Mouse (Mus musculus) kidney, postnatal 14 days (tissue): ENCODE data around the gene Sema4d.
A peak's percentile ranks its signal among the peaks of the same experiment; 100 is the strongest.

Experiments used
- DNase-seq: peaks from one replicate; pipeline ENCODE4 v3.0.0; 2022; ENCODE audit warnings: mixed read lengths

Sema4d gene

GRCm38 (mm10) chr13:51777048-51777737, 16.4 kb downstream of the Sema4d start:
- peak; percentile 87 for DNase-seq

GRCm38 (mm10) chr13:51776160-51776737, 17.3 kb downstream of the Sema4d start:
- no peak for DNase-seq

GRCm38 (mm10) chr13:51771802-51772206, 21.7 kb downstream of the Sema4d start:
- DNase-seq, result peak; percentile 54

- DNase-seq, result peak; percentile 53
These were observed 22.7 kb downstream of the Sema4d start for GRCm38 (mm10) chr13:51770647-51771427.

- peak; percentile 86 for DNase-seq
These were observed 25.4 kb downstream of the Sema4d start for GRCm38 (mm10) chr13:51767991-51768761.

- no peak for DNase-seq
These were observed 26.0 kb downstream of the Sema4d start for GRCm38 (mm10) chr13:51767513-51767912.

- DNase-seq, result no peak
These were observed 26.8 kb downstream of the Sema4d start for GRCm38 (mm10) chr13:51766756-51767155.

GRCm38 (mm10) chr13:51765369-51765768, 28.2 kb downstream of the Sema4d start:
- DNase-seq, result no peak

DNA sequence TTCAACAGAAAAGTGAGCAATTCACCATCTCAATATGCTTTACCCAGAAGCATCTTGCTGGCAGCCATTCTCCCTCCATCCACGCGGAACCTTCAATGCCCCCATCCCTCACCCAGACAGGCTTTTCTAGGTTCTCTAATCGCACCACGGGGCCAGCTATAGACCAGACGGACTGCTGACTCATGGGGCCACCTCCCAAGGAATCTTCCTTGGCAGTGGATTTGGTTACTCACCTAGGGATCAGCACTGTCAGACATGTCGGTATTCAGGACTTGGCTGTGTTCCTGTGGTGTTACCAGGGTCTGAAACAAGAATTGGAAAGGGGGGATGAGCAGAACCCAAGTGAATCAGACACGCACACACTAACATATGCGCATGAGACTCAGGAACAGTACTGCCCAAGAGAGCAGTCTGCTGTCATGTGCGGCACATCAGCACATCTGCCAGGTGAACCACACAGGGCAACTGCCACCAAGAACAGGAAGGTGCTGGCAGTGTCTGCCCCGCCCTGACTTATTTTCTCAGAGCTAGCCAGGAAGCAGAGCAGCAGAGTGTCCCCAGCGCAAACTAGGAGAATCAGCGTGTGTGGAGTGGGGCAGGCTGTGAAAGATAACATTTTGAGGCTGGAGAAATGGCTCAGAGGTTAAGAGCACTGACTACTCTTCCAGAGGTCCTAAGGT, 30.4 kb downstream of the Sema4d start:
- DNase-seq, result no peak

- no peak for DNase-seq
These were observed 32.2 kb downstream of the Sema4d start for GRCm38 (mm10) chr13:51761186-51761813.

- DNase-seq, result no peak
These were observed 34.1 kb downstream of the Sema4d start for GRCm38 (mm10) chr13:51759256-51759987.

DNA sequence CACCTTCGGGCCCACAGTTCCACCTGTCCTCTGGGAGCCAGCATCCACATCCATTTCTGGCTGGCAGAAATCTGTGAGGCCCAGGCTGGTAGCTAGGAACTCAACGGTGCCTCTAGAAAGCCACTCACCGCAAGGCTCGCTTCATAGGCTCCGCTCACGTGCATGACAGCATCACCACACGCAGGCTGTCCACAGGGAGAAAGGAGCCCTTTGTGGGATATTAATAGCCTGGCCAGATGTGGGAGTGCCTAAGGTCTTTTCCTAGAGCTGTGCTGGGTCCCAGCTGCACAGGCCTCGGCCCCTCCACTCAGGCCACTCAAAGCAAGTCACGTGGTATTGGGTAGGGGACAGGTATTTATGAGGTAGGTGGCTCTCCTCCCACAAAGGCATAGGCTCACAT, 35.1 kb downstream of the Sema4d start:
- DNase-seq, result no peak

DNA sequence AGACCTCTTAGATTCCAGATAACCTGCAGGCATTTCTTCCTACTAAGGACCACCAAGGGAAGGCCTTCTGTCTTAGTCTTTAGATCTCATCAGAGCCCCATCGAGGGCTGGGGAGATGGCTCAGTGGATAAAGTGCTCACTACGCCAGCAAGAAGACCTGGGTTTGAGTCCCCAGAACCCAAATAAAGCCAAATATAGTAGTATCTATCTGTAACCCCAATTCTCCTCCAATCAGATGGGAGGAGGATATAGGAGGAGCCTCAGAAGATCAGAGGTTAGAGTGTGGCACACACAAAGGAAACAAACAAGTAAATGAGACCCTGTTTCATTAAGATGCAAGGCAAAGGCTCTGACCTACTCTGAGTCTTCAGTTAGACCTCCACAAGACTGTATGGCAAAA, 36.4 kb downstream of the Sema4d start:
- DNase-seq, result no peak

DNA sequence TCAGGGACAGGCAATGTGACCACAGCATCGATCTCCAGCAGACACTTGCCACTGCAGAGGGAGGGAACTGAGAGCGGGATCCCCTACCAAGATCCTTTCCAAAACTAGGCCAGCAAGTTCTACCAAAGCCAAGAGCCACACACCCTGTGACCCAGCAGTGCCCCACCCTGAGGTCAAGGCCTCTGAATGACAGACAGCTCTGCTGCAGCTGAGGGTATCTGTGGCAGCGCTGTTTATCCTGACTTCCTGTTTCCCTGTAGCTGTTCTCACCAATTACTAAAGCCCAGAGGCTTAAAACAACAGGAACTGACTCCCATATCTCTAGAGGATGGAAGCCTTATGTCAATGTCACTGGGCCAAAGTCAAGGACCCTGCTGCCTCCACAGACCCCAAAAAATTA, 37.0 kb downstream of the Sema4d start:
- no peak for DNase-seq

- no peak for DNase-seq
These were observed 37.5 kb downstream of the Sema4d start for GRCm38 (mm10) chr13:51756019-51756418.

DNA sequence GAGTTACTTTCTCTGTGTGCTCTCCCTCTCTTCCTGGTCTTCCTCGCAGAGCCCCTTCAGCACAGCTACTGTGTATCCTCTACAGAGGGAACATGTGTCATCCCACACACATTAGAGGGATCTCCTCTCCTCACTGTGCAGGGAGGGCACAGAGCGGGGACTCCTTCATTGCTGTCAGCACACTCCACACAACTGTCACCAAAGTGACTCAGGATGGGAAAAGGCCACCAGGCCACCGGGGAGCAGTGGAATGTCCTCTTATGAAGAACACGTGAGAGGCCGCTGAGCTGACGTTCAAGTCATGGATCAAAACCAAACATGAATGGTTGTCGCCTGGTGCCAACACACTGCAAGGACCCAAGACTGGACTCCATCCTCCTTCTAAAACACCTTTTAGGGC, 38.0 kb downstream of the Sema4d start:
- no peak for DNase-seq

DNA sequence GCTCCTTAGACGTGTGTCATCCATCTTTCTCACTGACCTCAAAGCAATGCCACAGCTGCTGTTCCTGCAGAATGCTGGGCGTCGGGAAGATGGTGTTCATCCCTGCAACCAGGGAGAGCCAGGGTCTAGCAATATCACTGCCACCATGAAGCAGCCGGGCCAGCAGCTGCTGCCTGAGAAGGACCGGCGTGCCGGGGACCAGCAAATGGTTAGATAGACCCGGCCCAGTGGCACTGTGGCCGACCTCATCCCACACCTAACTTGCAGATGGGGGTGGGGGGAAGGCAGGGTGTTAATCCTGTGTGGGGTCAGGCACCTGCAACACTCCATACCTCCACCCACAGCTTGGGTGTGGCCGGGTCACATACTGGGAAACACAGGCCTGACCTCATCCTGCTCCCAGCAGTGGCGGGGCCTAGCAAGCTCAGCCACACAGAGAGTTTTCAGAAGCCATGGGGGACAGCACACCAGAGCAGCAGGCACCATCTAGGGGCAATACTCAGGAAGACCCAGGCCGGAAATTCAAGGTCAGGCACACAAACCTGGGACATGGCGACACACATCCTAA, 38.9 kb downstream of the Sema4d start:
- no peak for DNase-seq

DNA sequence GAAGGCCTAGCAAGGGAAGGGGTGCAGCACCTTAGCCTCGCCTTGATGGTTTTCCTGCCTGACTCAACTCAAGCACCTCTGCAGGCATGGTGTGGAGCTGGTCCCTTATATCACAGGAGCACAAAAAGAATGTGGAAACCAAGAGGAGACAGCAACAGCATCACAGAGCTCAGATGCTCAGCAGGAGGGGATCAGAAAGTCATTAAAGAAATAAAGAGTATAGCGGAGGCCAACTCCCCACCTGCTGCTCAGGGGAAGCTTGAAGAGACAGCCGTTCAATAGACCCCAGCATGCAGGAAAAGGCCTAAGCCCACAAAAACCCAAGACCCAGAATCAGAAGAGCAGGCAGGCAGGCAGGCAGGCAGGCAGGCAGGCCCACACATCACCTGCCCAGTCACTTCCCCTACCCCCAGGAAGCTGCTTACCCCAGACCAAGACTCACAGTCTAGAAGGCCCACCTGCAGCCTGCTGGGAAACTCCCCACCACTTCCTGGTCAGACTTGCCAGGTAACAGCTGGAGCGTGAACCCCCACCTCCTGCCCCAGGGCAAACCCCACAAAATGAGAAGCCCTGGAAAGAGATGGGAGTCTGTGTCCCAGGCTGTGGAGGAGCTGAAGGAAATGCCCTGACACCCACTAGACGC, 39.6 kb downstream of the Sema4d start:
- no peak for DNase-seq

DNA sequence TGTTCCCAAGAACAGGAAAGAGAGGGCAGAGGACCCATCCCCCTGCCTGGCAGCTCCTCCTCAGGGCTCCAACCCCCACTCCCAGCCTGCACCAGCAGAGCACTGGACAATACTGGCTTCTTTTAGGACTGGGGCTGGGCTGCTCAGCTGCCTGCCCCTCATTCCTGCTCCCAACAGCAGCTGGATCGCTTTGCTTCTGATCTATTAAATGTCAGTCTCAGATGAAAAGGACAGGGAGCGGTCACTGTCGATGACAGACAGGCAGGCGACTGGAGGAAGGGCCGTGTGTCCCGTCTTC, 40.4 kb downstream of the Sema4d start:
- no peak for DNase-seq

GRCm38 (mm10) chr13:51752346-51753167, 41.0 kb downstream of the Sema4d start:
- DNase-seq, result no peak
